Mouse (Mus musculus) embryo, embryonic 11 days (tissue): ENCODE measurements at regions not wholly inside any gene's neighbourhood (a gene's known extent, or its start where the extent isn't known, plus 50 kb on each side); places are given as distances from the start of the nearest gene placed in this dataset.

Experiments
- DNase-seq: peaks from one replicate; pipeline ENCODE4 v3.0.0-alpha.2; 2015

- no peak for DNase-seq
Measured at GRCm38 (mm10) chr16:50700811-50701517, 110.0 kb upstream of the Ccdc54 start.

- no peak for DNase-seq
Measured at GRCm38 (mm10) chr16:50700123-50700522, 109.2 kb upstream of the Ccdc54 start.

- DNase-seq = no peak
Measured at GRCm38 (mm10) chr16:50697722-50698121, 106.8 kb upstream of the Ccdc54 start.

GRCm38 (mm10) chr16:50696052-50696451 lies 105.1 kb upstream of the Ccdc54 start:
- DNase-seq = no peak

GRCm38 (mm10) chr16:50694045-50694444 lies 103.1 kb upstream of the Ccdc54 start:
- DNase-seq = no peak

GRCm38 (mm10) chr16:50690818-50691217 lies 99.9 kb upstream of the Ccdc54 start:
- DNase-seq = no peak

- DNase-seq = no peak
Measured at GRCm38 (mm10) chr16:50689525-50689924, 98.6 kb upstream of the Ccdc54 start.

- peak; percentile 11 for DNase-seq
Measured at GRCm38 (mm10) chr16:50688818-50689506, 98.0 kb upstream of the Ccdc54 start.

- DNase-seq = no peak
Measured at GRCm38 (mm10) chr16:50679698-50680097, 88.7 kb upstream of the Ccdc54 start.

- DNase-seq = no peak
Measured at GRCm38 (mm10) chr16:50673339-50673738, 82.4 kb upstream of the Ccdc54 start.

- DNase-seq = no peak
Measured at GRCm38 (mm10) chr16:50672713-50673112, 81.8 kb upstream of the Ccdc54 start.

- no peak for DNase-seq
Measured at GRCm38 (mm10) chr16:50671170-50671569, 80.2 kb upstream of the Ccdc54 start.

GRCm38 (mm10) chr16:50664240-50664639 lies 73.3 kb upstream of the Ccdc54 start:
- no peak for DNase-seq
